Mouse (Mus musculus) CH12.LX (cell line): ENCODE results near the gene Cox7c. TPM values are rescaled to one million over a fixed set of nuclear protein-coding genes. Genes with fewer than 3 reads are reported as not detected.

Source experiments
- DNase-seq: peaks from one replicate; pipeline ENCODE4 v3.0.0-alpha.2; 2013; ENCODE audit errors: extremely low read depth
- H3K27ac ChIP-seq: 2 replicates; pipeline ENCODE4 v1.5.1; 2012; ENCODE audit warnings: low read depth, mild to moderate bottlenecking, control low read depth, moderate library complexity; ENCODE audit not compliant: insufficient read depth
- H3K27me3 ChIP-seq: replicated peaks from 2 replicates; pipeline ENCODE3; 2012; ENCODE audit warnings: inconsistent platforms
- H3K36me3 ChIP-seq, 2 experiments: replicated peaks in 1 of 2; 2 replicates each; pipeline versions ENCODE3 to v1.6.1; 2012; ENCODE audit warnings: inconsistent platforms in 1 of 2, low read length in 1 of 2, mild to moderate bottlenecking in 1 of 2, mixed read lengths in 1 of 2, moderate library complexity in 1 of 2; ENCODE audit not compliant: control insufficient read depth in 1 of 2, insufficient read depth in 1 of 2
- H3K4me1 ChIP-seq, 2 experiments: 2 replicates each; pipeline ENCODE4 v1.6.1; 2012; ENCODE audit warnings: inconsistent platforms in 1 of 2, moderate library complexity in 1 of 2; ENCODE audit not compliant: insufficient read depth in 2 of 2, control insufficient read depth in 1 of 2
- H3K4me2 ChIP-seq: 2 replicates; pipeline ENCODE4 v1.6.1; 2012; ENCODE audit warnings: low read depth, mild to moderate bottlenecking, control low read depth; ENCODE audit not compliant: poor library complexity, insufficient read depth, severe bottlenecking
- H3K4me3 ChIP-seq, 3 experiments: fragments of 150-350 bp in 1 of 3; sonication (generic) in 1 of 3; replicated peaks in 1 of 3; 2 replicates each; pipeline versions ENCODE3 to v1.5.1; 2011 to 2012; ENCODE audit warnings: low read depth in 2 of 3, low read length in 2 of 3, mild to moderate bottlenecking in 2 of 3, moderate library complexity in 2 of 3, control low read depth in 1 of 3, improper control_type of control experiment in 1 of 3, inconsistent platforms in 1 of 3, mixed read lengths in 1 of 3; ENCODE audit not compliant: poor library complexity in 1 of 3
- H3K79me2 ChIP-seq: replicated peaks from 2 replicates; pipeline ENCODE4 v1.6.1; 2012; ENCODE audit warnings: mild to moderate bottlenecking, moderate library complexity; ENCODE audit not compliant: control insufficient read depth, poor library complexity, insufficient read depth, severe bottlenecking; ENCODE audit errors: extremely low read depth
- H3K9ac ChIP-seq: 2 replicates; pipeline ENCODE4 v1.6.1; 2012; ENCODE audit warnings: low read depth, mild to moderate bottlenecking, control low read depth, moderate library complexity; ENCODE audit not compliant: insufficient read depth
- H3K9me3 ChIP-seq: replicated peaks from 2 replicates; pipeline ENCODE3; 2012; ENCODE audit warnings: low read length, inconsistent platforms, mixed read lengths
- BHLHE40 ChIP-seq: IDR thresholded peaks from 2 replicates; pipeline ENCODE4 v1.6.1; 2011; ENCODE audit warnings: mild to moderate bottlenecking, low read depth, low read length, improper control_type of control experiment
- CHD1 ChIP-seq: IDR thresholded peaks from 2 replicates; pipeline ENCODE4 v1.6.1; 2012; ENCODE audit warnings: low read depth, low read length, improper control_type of control experiment, inconsistent platforms
- CHD2 ChIP-seq: IDR thresholded peaks from 2 replicates; pipeline ENCODE4 v1.6.1; 2011; ENCODE audit warnings: low read length, improper control_type of control experiment
- CTCF ChIP-seq, 2 experiments: IDR thresholded peaks in 1 of 2; conservative IDR thresholded peaks in 1 of 2; 2 replicates each; pipeline ENCODE4 v1.5.1; 2011 to 2012; ENCODE audit warnings: low read depth in 2 of 2, low read length in 2 of 2, improper control_type of control experiment in 1 of 2, inconsistent platforms in 1 of 2, mild to moderate bottlenecking in 1 of 2, moderate library complexity in 1 of 2
- E2F4 ChIP-seq: IDR thresholded peaks from 2 replicates; pipeline ENCODE4 v1.6.1; 2011; ENCODE audit warnings: low read depth, low read length, improper control_type of control experiment; ENCODE audit not compliant: insufficient replicate concordance
- ELF1 ChIP-seq: IDR thresholded peaks from 2 replicates; pipeline ENCODE4 v1.6.1; 2014; ENCODE audit warnings: low read depth, mild to moderate bottlenecking, inconsistent platforms, low read length, improper control_type of control experiment
- EP300 ChIP-seq: IDR thresholded peaks from 2 replicates; pipeline ENCODE4 v1.6.1; 2011; ENCODE audit warnings: low read length, improper control_type of control experiment
- ETS1 ChIP-seq: conservative IDR thresholded peaks from 2 replicates; pipeline ENCODE4 v1.6.1; 2012; ENCODE audit warnings: low read depth, mild to moderate bottlenecking, inconsistent platforms, low read length, improper control_type of control experiment, moderate library complexity
- GABPA ChIP-seq: IDR thresholded peaks from 2 replicates; pipeline ENCODE4 v1.6.1; 2012; ENCODE audit warnings: low read depth, low read length, improper control_type of control experiment, inconsistent platforms; ENCODE audit not compliant: insufficient replicate concordance
- HCFC1 ChIP-seq: IDR thresholded peaks from 2 replicates; pipeline ENCODE4 v1.6.1; 2012; ENCODE audit warnings: low read depth, mild to moderate bottlenecking, inconsistent platforms, low read length, improper control_type of control experiment
- IRF4 ChIP-seq: IDR thresholded peaks from 2 replicates; pipeline ENCODE4 v1.6.1; 2014; ENCODE audit warnings: low read depth, mild to moderate bottlenecking, inconsistent platforms, low read length, improper control_type of control experiment
- JUN ChIP-seq: IDR thresholded peaks from 2 replicates; pipeline ENCODE4 v1.6.1; 2011; ENCODE audit warnings: low read depth, mild to moderate bottlenecking, low read length, improper control_type of control experiment, moderate library complexity; ENCODE audit not compliant: insufficient read depth
- JUND ChIP-seq: conservative IDR thresholded peaks from 2 replicates; pipeline ENCODE4 v1.6.1; 2011; ENCODE audit warnings: low read depth, low read length, improper control_type of control experiment
- KAT2A ChIP-seq: IDR thresholded peaks from 2 replicates; pipeline ENCODE4 v1.6.1; 2012; ENCODE audit warnings: low read length, improper control_type of control experiment, inconsistent platforms; ENCODE audit not compliant: insufficient replicate concordance
- MAFK ChIP-seq: IDR thresholded peaks from 2 replicates; pipeline ENCODE4 v1.6.1; 2011; ENCODE audit warnings: low read length, improper control_type of control experiment; ENCODE audit not compliant: insufficient replicate concordance
- MAX ChIP-seq: IDR thresholded peaks from 2 replicates; pipeline ENCODE4 v1.6.1; 2011; ENCODE audit warnings: low read length, improper control_type of control experiment
- MAZ ChIP-seq: IDR thresholded peaks from 2 replicates; pipeline ENCODE4 v1.6.1; 2012; ENCODE audit warnings: low read depth, mild to moderate bottlenecking, inconsistent platforms, low read length, improper control_type of control experiment, moderate library complexity
- MEF2A ChIP-seq: IDR thresholded peaks from 2 replicates; pipeline ENCODE4 v1.6.1; 2014; ENCODE audit warnings: low read depth, mild to moderate bottlenecking, inconsistent platforms, low read length, improper control_type of control experiment, borderline replicate concordance
- MXI1 ChIP-seq: IDR thresholded peaks from 2 replicates; pipeline ENCODE4 v1.6.1; 2011; ENCODE audit warnings: mild to moderate bottlenecking, low read depth, low read length, improper control_type of control experiment
- MYC ChIP-seq: IDR thresholded peaks from 2 replicates; pipeline ENCODE4 v1.6.1; 2011; ENCODE audit warnings: low read depth, mild to moderate bottlenecking, improper control_type of control experiment, low read length
- NELFE ChIP-seq: IDR thresholded peaks from 2 replicates; pipeline ENCODE4 v1.6.1; 2011; ENCODE audit warnings: low read depth, low read length, improper control_type of control experiment
- NRF1 ChIP-seq: IDR thresholded peaks from 2 replicates; pipeline ENCODE4 v1.6.1; 2014; ENCODE audit warnings: low read depth, mild to moderate bottlenecking, inconsistent platforms, low read length, improper control_type of control experiment, moderate library complexity
- PAX5 ChIP-seq: IDR thresholded peaks from 2 replicates; pipeline ENCODE4 v1.6.1; 2012; ENCODE audit warnings: low read length, inconsistent platforms, mixed read lengths
- POLR2A ChIP-seq: IDR thresholded peaks from 2 replicates; pipeline ENCODE4 v1.6.1; 2011; ENCODE audit warnings: low read depth, mild to moderate bottlenecking, improper control_type of control experiment, low read length
- POLR2AphosphoS2 ChIP-seq: IDR thresholded peaks from 2 replicates; pipeline ENCODE4 v1.6.1; 2011; ENCODE audit warnings: low read depth, low read length, improper control_type of control experiment
- RAD21 ChIP-seq: IDR thresholded peaks from 2 replicates; pipeline ENCODE4 v1.6.1; 2011; ENCODE audit warnings: low read depth, mild to moderate bottlenecking, low read length, improper control_type of control experiment, moderate library complexity
- RCOR1 ChIP-seq: conservative IDR thresholded peaks from 2 replicates; pipeline ENCODE4 v1.6.1; 2012; ENCODE audit warnings: low read depth, mild to moderate bottlenecking, inconsistent platforms, low read length, improper control_type of control experiment
- SIN3A ChIP-seq: IDR thresholded peaks from 2 replicates; pipeline ENCODE4 v1.6.1; 2012; ENCODE audit warnings: low read length, improper control_type of control experiment, inconsistent platforms
- SMC3 ChIP-seq: IDR thresholded peaks from 2 replicates; pipeline ENCODE4 v1.6.1; 2011; ENCODE audit warnings: low read depth, low read length, improper control_type of control experiment
- TBP ChIP-seq: conservative IDR thresholded peaks from 2 replicates; pipeline ENCODE4 v1.6.1; 2011; ENCODE audit warnings: low read depth, low read length, improper control_type of control experiment
- TCF12 ChIP-seq: IDR thresholded peaks from 2 replicates; pipeline ENCODE4 v1.6.1; 2014; ENCODE audit warnings: low read depth, mild to moderate bottlenecking, inconsistent platforms, low read length, improper control_type of control experiment
- UBTF ChIP-seq: IDR thresholded peaks from 2 replicates; pipeline ENCODE4 v1.6.1; 2012; ENCODE audit warnings: low read depth, mild to moderate bottlenecking, inconsistent platforms, low read length, improper control_type of control experiment, moderate library complexity
- USF1 ChIP-seq: IDR thresholded peaks from 2 replicates; pipeline ENCODE4 v1.6.1; 2014; ENCODE audit warnings: low read depth, mild to moderate bottlenecking, inconsistent platforms, low read length, improper control_type of control experiment
- USF2 ChIP-seq: conservative IDR thresholded peaks from 2 replicates; pipeline ENCODE4 v1.6.1; 2011; ENCODE audit warnings: low read depth, low read length, improper control_type of control experiment
- ZC3H11A ChIP-seq: IDR thresholded peaks from 2 replicates; pipeline ENCODE4 v1.6.1; 2012; ENCODE audit warnings: low read depth, mild to moderate bottlenecking, inconsistent platforms, low read length, improper control_type of control experiment
- ZKSCAN1 ChIP-seq: IDR thresholded peaks from 2 replicates; pipeline ENCODE4 v1.6.1; 2012; ENCODE audit warnings: low read depth, inconsistent platforms, low read length, improper control_type of control experiment, borderline replicate concordance
- ZMIZ1 ChIP-seq: IDR thresholded peaks from 2 replicates; pipeline ENCODE4 v1.6.1; 2012; ENCODE audit warnings: low read depth, mild to moderate bottlenecking, inconsistent platforms, low read length, improper control_type of control experiment
- ZNF384 ChIP-seq: IDR thresholded peaks from 2 replicates; pipeline ENCODE4 v1.6.1; 2012; ENCODE audit warnings: low read depth, low read length, improper control_type of control experiment, inconsistent platforms
- dilution Hi-C: fragments of 300-500 bp; cut with MboI; formaldehyde crosslinking; loops from 2 replicates; pipeline ENCODE4 v1.14.3; 2020; ENCODE audit warnings: low sequenced_read_pairs; ENCODE audit not compliant: extremely low pct_unique_long_range_greater_than_20kb, extremely low pct_ligation_motif_present
- in situ Hi-C: fragments of 300-500 bp; cut with MboI; formaldehyde crosslinking; loops from 3 replicates; pipeline ENCODE4 v1.14.3; 2019; ENCODE audit warnings: low sequenced_read_pairs, low pct_ligation_motif_present, low pct_unique_long_range_greater_than_20kb, mixed read lengths
- polyA plus RNA-seq: library from polyadenylated mRNA; unstranded; fragments of >175 nt; gene quantifications from 2 replicates; pipeline ENCODE4 v1.2.1, GENCODE M21; 2012; ENCODE audit warnings: low read depth; ENCODE audit not compliant: insufficient read length
- total RNA-seq, 2 experiments: library from RNA; depleted of rRNA; stranded (reverse); fragments of 300-350 nt in 1 of 2; fragments of >200 nt in 1 of 2; gene quantifications; 2 replicates each; pipeline ENCODE4 v1.2.3; 2012 to 2014

Gene Cox7c
- 582 and 629 TPM in 2 replicates for total RNA-seq (2012; rRNA removed)
- total RNA-seq (2014; rRNA removed) = 1,209 and 1,346 TPM in 2 replicates
- polyA plus RNA-seq = 247 and 399 TPM in 2 replicates

GRCm38 (mm10) chr13:86046254-86046951 lies at the start of gene Cox7c:
Gene Cox7c, minus strand, starts transcription at chr13:86046904.
- peak; percentile 94 for DNase-seq
- H3K27me3 ChIP-seq = no peaks in the 10 kb centered on the region
- H3K4me3 ChIP-seq = peak within 1 kb of the TSS; percentile 90 to 100 (median 96)
- peaks cover 8% of the 10 kb centered on the region for H3K79me2 ChIP-seq
- H3K4me1 ChIP-seq = peaks cover 0 to 10% of the 10 kb centered on the region in 2 experiments; a peak in 2 of 4 replicates
- H3K9ac ChIP-seq = peak within 1 kb of the TSS; percentile 99
- no peaks in the 10 kb centered on the region for H3K9me3 ChIP-seq
- dilution Hi-C loops = no loop called here
- in situ Hi-C loops = no loop called here
- TF ChIP-seq GABPA = peak; percentile 81; the same call in 1 of the 2 replicates
- TF ChIP-seq USF2 = no peak
- TF ChIP-seq NRF1 = peak; percentile 64
- TF ChIP-seq TCF12 = peak; percentile 60; the same call in 1 of the 2 replicates
- TF ChIP-seq TBP = peak; percentile 71; the same call in 1 of the 2 replicates
- TF ChIP-seq JUND = no peak
- no peak for TF ChIP-seq ETS1
- no peak for TF ChIP-seq ZC3H11A
- TF ChIP-seq MYC = 0 out of 2 replicates have a peak, but pooled peaks have one; percentile 46
- no peak for TF ChIP-seq ZNF384
- no peak for TF ChIP-seq USF1
- peak; percentile 74; the same call in 1 of the 2 replicates for TF ChIP-seq POLR2A
- TF ChIP-seq IRF4 = peak; percentile 31; the same call in 1 of the 2 replicates
- TF ChIP-seq RCOR1 = no peak
- TF ChIP-seq MXI1 = no peak; the same call in 1 of the 2 replicates
- TF ChIP-seq NELFE = peak; percentile 79
- TF ChIP-seq POLR2AphosphoS2 = peak; percentile 89; the same call in 1 of the 2 replicates
- TF ChIP-seq ELF1 = peak; percentile 95
- peak; percentile 47; the same call in 1 of the 2 replicates for TF ChIP-seq SIN3A
- peak; percentile 99 for TF ChIP-seq KAT2A
- no peak for TF ChIP-seq EP300
- no peak for TF ChIP-seq RAD21
- no peak for TF ChIP-seq CTCF (conservative IDR thresholded peaks at IDR 0.05 in 1 of 2, IDR thresholded peaks at IDR 0.05 in 1 of 2; ENCODE audit: low read depth in 2 of 2, low read length in 2 of 2)
- TF ChIP-seq MAFK = no peak
- 0 out of 2 replicates have a peak, but pooled peaks have one; percentile 27 for TF ChIP-seq MAX
- TF ChIP-seq MAZ = no peak
- no peak for TF ChIP-seq BHLHE40
- TF ChIP-seq CHD2 = peak; percentile 42; the same call in 1 of the 2 replicates
- TF ChIP-seq JUN = no peak
- peak; percentile 77 for TF ChIP-seq ZMIZ1
- no peak for TF ChIP-seq ZKSCAN1
- TF ChIP-seq PAX5 = no peak
- TF ChIP-seq UBTF = peak; percentile 63; the same call in 1 of the 2 replicates
- TF ChIP-seq E2F4 = peak; percentile 96
- TF ChIP-seq MEF2A = no peak
- TF ChIP-seq SMC3 = no peak
- no peak for TF ChIP-seq CHD1
- peak; percentile 93 for TF ChIP-seq HCFC1
- peak within 1 kb of the TSS; percentile 48 for H3K27ac ChIP-seq
- H3K36me3 ChIP-seq = peaks cover 4 to 25% of the 10 kb centered on the region in 2 experiments
- H3K4me2 ChIP-seq = peak within 1 kb of the TSS; percentile 56
